Mouse (Mus musculus): ENCODE measurements around the gene Doxl2. TPM values are rescaled to one million over a fixed set of nuclear protein-coding genes. Genes with fewer than 3 reads are reported as not detected.

Gene Doxl2
- polyA plus RNA-seq, 1 experiment, result not detected

- no peak for DNase-seq (ENCODE audit: low spot score)
Observed at GRCm38 (mm10) chr6:49009665-49010064, 34.9 kb downstream of the Doxl2 start.

- DNase-seq (ENCODE audit: low spot score), result no peak
Observed at GRCm38 (mm10) chr6:49011191-49011590, 36.4 kb downstream of the Doxl2 start.

GRCm38 (mm10) chr6:49013023-49013422, 38.3 kb downstream of the Doxl2 start:
- no peak for DNase-seq (ENCODE audit: low spot score)

GRCm38 (mm10) chr6:49013458-49013857, 38.7 kb downstream of the Doxl2 start:
- no peak for DNase-seq (ENCODE audit: low spot score)

GRCm38 (mm10) chr6:49017150-49017549, 42.4 kb downstream of the Doxl2 start:
- DNase-seq (ENCODE audit: low spot score), result no peak

GRCm38 (mm10) chr6:49019341-49019740, 44.6 kb downstream of the Doxl2 start:
- DNase-seq (ENCODE audit: low spot score), result no peak

- DNase-seq (ENCODE audit: low spot score), result no peak
Observed at GRCm38 (mm10) chr6:49021141-49022012, 46.6 kb downstream of the Doxl2 start.

- DNase-seq (ENCODE audit: low spot score), result no peak
Observed at GRCm38 (mm10) chr6:49022384-49022783, 47.6 kb downstream of the Doxl2 start.

GRCm38 (mm10) chr6:49023315-49023714, 48.6 kb downstream of the Doxl2 start:
- no peak for DNase-seq (ENCODE audit: low spot score)

GRCm38 (mm10) chr6:49025290-49025689, 50.5 kb downstream of the Doxl2 start:
- no peak for DNase-seq (ENCODE audit: low spot score)

- DNase-seq (ENCODE audit: low spot score), result no peak
Observed at GRCm38 (mm10) chr6:49026496-49026895, 51.7 kb downstream of the Doxl2 start.

- no peak for DNase-seq (ENCODE audit: low spot score)
Observed at GRCm38 (mm10) chr6:49028019-49028418, 53.3 kb downstream of the Doxl2 start.

Other genes starting within 250 kb of the Doxl2 start
- 3.0 and 5.5 TPM in 2 replicates for gene Gimap1, start 235.9 kb upstream of the Doxl2 start, polyA plus RNA-seq (2012; rRNA removed)
- gene Gimap5, start 228.8 kb upstream of the Doxl2 start, polyA plus RNA-seq (2012; rRNA removed), result 6.1 and 7.7 TPM in 2 replicates
- gene Gimap3, start 204.1 kb upstream of the Doxl2 start, polyA plus RNA-seq (2012; rRNA removed), result 5.4 and 7.9 TPM in 2 replicates
- gene Tmem176a, start 134.0 kb upstream of the Doxl2 start, polyA plus RNA-seq (2012; rRNA removed), result 133 and 146 TPM in 2 replicates
- gene Tmem176b, start 133.5 kb upstream of the Doxl2 start, polyA plus RNA-seq (2012; rRNA removed), result 391 and 400 TPM in 2 replicates
- 0.08 and 0.18 TPM in 2 replicates for gene Aoc1, start 102.1 kb upstream of the Doxl2 start, polyA plus RNA-seq (2012; rRNA removed)
- gene 1600015I10Rik, start 45.1 kb upstream of the Doxl2 start, polyA plus RNA-seq (2012; rRNA removed), result not detected in 2 replicates
- gene Svs1, start 11.9 kb downstream of the Doxl2 start, polyA plus RNA-seq (2012; rRNA removed), result not detected in 2 replicates
- gene Gpnmb, start 61.6 kb downstream of the Doxl2 start, polyA plus RNA-seq (2012; rRNA removed), result 66.4 and 92.8 TPM in 2 replicates
- 29.2 and 31.8 TPM in 2 replicates for gene Malsu1, start 98.8 kb downstream of the Doxl2 start, polyA plus RNA-seq (2012; rRNA removed)
- gene Igf2bp3, start 240.0 kb downstream of the Doxl2 start, polyA plus RNA-seq (2012; rRNA removed), result 1.7 and 2.2 TPM in 2 replicates